Mouse (Mus musculus) erythroblast, embryonic 14.5 days (primary cell): ENCODE data around the gene Slc39a1. TPM values are rescaled to one million over a fixed set of nuclear protein-coding genes. Genes with fewer than 3 reads are reported as not detected.
A peak's percentile ranks its signal among the peaks of the same experiment; 100 is the strongest.

Experiments used
- H3K27me3 ChIP-seq: 2 replicates; pipeline ENCODE4 v1.6.1; 2012; ENCODE audit warnings: inconsistent platforms; ENCODE audit not compliant: control insufficient read depth
- H3K36me3 ChIP-seq: 2 replicates; pipeline ENCODE4 v1.6.1; 2012; ENCODE audit warnings: mild to moderate bottlenecking, inconsistent platforms; ENCODE audit not compliant: control insufficient read depth
- H3K4me1 ChIP-seq: 2 replicates; pipeline ENCODE4 v1.6.1; 2012; ENCODE audit warnings: inconsistent platforms; ENCODE audit not compliant: control insufficient read depth
- H3K4me3 ChIP-seq: replicated peaks from 2 replicates; pipeline ENCODE3; 2012; ENCODE audit warnings: moderate library complexity, mild to moderate bottlenecking, inconsistent platforms
- H3K9me3 ChIP-seq: 2 replicates; pipeline ENCODE4 v1.6.1; 2012; ENCODE audit warnings: low read length, inconsistent platforms, mixed read lengths; ENCODE audit not compliant: control insufficient read depth
- GATA1 ChIP-seq: IDR thresholded peaks from 2 replicates; pipeline ENCODE4 v1.6.1; 2012; ENCODE audit warnings: low read length, inconsistent platforms, mixed read lengths
- TAL1 ChIP-seq: IDR thresholded peaks from 3 replicates; pipeline ENCODE4 v1.6.1; 2012; ENCODE audit warnings: low read length, inconsistent platforms, mixed read lengths
- polyA plus RNA-seq: library from polyadenylated mRNA; stranded (reverse); fragments of >175 nt; gene quantifications from 2 replicates; pipeline ENCODE4 v1.2.3, GENCODE M21; 2012

The Slc39a1 gene
- polyA plus RNA-seq, 1 experiment = 0.21 TPM

DNA sequence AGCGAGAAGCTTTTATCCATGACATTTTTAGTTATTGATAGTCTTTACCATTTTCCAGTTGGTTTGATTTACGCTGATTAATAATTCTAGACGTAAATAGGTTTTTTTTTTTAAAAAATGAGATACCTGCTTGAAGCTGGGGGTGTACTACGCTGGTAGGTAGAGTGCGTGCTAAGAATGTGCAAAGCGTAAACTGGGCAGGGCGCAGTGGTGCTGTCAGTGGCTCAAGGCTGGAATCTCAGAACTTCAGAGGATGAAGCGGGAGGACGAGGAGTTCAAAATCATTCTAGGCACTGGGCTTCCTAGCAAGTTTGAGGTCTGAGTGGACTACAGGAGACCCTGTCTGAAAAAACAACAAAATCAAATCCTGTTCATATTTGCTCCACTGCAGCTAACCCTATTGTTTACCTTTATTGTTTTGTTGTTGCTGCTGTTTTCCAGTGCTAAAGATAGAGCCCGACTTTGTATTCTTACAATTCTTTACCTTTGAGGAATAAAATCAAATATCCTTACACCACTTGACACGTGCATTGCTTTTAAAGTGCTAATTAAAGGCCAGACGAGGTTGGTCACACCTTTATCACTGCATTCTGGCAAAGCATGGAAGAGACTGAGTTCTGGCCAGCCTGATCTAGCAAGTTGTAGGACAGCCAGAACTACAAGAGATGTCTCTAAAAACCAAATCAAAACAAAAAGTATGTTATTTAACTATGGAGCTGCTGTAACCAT, 33.9 kb upstream of the Slc39a1 start:
- H3K4me3 ChIP-seq = peak overlapping the region; percentile 89
- H3K27me3 ChIP-seq = no peaks in the 10 kb centered on the region
- TF ChIP-seq GATA1 (no peak), TAL1 (no peak)
- H3K4me1 ChIP-seq = peaks cover 39% of the 10 kb centered on the region
- H3K36me3 ChIP-seq = peaks cover 37% of the 10 kb centered on the region
- H3K9me3 ChIP-seq = no peaks in the 10 kb centered on the region

DNA sequence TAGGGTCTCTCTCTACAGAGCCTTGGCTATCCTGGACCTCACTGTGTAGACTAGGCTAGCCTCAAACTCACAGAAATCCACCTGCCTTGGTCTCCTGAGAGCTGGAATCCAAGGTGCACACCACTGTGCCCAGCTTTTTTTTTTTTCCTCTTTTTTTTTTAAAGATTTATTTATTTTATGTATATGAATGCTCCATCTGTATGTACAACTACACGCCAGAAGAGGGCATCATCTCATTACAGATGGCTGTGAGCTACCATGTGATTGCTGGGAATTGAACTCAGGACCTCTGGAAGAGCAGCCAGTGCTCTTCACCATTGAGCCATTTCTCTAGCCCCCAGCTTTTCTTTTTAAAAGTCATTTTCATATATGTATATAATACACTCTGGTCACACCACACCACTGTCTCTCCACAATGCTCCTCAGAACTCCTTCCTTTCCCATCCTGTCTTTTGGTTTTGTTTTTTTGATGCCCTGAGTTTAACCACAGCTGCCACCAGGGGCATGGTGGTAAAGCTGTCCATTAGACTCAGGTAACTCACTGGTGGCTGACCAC, 32.1 kb upstream of the Slc39a1 start:
- Histone ChIP-seq H3K4me1 (peaks cover 43% of the 10 kb centered on the region), H3K27me3 (no peaks in the 10 kb centered on the region), H3K4me3 (no peak overlapping the region), H3K36me3 (peaks cover 19% of the 10 kb centered on the region), H3K9me3 (no peaks in the 10 kb centered on the region)
- TF ChIP-seq TAL1 (no peak), GATA1 (no peak)

DNA sequence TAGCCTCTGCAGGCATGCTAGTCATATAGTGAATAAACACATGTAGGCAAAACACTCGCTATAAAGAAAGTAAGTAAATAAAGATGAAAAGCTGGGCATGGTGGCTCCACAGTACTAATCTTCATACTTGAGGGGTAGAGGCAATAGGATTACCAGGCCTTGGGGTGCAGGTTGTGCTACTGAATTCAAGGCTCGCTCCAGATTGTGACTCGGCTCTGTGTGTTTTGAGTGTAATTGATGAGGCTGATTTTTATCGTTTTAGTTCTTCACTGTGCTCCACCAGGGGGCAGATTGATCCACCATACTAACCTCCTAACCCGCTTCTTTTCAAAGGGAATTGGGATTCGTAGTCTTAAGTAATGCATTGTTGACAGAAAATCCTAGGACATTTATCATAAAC, 27.9 kb upstream of the Slc39a1 start:
- Histone ChIP-seq H3K9me3 (no peaks in the 10 kb centered on the region), H3K36me3 (no peaks in the 10 kb centered on the region), H3K4me3 (peak overlapping the region; percentile 59), H3K4me1 (peaks cover 28% of the 10 kb centered on the region), H3K27me3 (0 out of 2 replicates have a peak, but pooled peaks cover 3% of the 10 kb centered on the region)
- TF ChIP-seq TAL1 (no peak), GATA1 (no peak)

DNA sequence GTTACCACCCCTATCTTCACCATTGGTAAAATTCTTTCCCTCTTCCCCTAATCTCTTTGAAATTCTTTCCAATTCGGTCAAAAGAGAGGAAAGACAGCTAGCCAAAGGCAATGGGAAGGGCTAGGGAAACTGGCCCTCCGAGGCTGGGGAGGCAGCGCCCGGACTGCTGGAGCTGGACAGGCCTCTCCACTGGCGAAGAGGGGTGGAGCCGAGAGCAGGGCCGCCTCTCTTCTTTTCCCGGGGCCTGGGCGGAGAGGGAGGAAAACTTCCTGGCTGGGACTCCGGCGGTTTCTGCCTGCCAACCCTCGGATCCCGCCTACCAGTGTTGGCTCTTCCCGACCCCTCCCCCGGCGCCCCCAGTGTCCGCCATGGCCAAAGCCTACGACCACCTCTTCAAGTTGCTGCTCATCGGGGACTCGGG, 27.4 kb upstream of the Slc39a1 start:
- TF ChIP-seq TAL1 = no peak
- TF ChIP-seq GATA1 = no peak
- H3K9me3 ChIP-seq = no peaks in the 10 kb centered on the region
- H3K27me3 ChIP-seq = 0 out of 2 replicates have a peak, but pooled peaks cover 3% of the 10 kb centered on the region
- H3K36me3 ChIP-seq = no peaks in the 10 kb centered on the region
- peak overlapping the region; percentile 59 for H3K4me3 ChIP-seq
- peaks cover 27% of the 10 kb centered on the region for H3K4me1 ChIP-seq

DNA sequence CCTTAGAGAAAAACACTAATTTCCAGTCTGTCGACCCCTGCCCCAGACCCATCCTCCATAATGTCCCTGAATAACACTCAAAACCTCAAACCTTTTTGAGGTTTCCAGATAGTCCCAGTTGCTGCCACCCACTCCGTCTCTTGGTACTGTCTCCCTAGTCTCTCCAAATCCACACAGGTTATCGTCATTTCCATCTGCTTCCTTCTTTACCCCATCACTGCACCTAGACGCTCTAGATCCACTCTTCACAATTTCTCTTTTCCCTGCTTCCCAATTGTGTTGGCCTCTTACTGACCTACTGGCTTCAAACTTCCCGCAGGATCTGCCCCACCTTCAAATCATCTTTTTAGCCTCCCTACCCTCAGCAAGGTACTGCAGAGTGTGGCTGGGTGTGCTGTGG, 26.8 kb upstream of the Slc39a1 start:
- 0 out of 2 replicates have a peak, but pooled peaks cover 3% of the 10 kb centered on the region for H3K27me3 ChIP-seq
- H3K4me1 ChIP-seq = peaks cover 27% of the 10 kb centered on the region
- H3K9me3 ChIP-seq = no peaks in the 10 kb centered on the region
- TF ChIP-seq TAL1 (no peak), GATA1 (no peak)
- H3K36me3 ChIP-seq = no peaks in the 10 kb centered on the region
- H3K4me3 ChIP-seq = peak overlapping the region; percentile 59

DNA sequence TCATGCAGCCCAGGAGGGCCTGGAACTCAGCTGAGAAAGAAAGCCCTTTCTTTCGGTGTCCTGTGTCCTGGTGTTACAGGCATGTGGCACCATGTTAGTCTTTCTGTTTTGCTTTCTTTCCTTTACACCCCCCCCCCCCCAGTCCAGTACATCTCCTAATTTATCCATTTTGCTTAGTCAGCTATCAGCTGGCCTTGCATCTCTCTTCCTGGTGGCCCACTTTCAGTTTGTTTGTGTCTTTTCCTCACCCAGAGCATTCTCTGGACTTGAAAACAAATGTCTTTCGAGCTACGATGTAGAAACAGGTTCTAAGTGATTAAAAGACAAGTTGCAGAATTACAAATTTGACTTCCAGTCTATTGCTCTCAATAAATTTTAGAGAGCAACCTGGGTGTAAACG, 25.5 kb upstream of the Slc39a1 start:
- H3K36me3 ChIP-seq = no peaks in the 10 kb centered on the region
- H3K4me1 ChIP-seq = peaks cover 27% of the 10 kb centered on the region
- no peak overlapping the region for H3K4me3 ChIP-seq
- H3K27me3 ChIP-seq = 0 out of 2 replicates have a peak, but pooled peaks cover 3% of the 10 kb centered on the region
- H3K9me3 ChIP-seq = no peaks in the 10 kb centered on the region
- TF ChIP-seq GATA1 (no peak), TAL1 (no peak)

DNA sequence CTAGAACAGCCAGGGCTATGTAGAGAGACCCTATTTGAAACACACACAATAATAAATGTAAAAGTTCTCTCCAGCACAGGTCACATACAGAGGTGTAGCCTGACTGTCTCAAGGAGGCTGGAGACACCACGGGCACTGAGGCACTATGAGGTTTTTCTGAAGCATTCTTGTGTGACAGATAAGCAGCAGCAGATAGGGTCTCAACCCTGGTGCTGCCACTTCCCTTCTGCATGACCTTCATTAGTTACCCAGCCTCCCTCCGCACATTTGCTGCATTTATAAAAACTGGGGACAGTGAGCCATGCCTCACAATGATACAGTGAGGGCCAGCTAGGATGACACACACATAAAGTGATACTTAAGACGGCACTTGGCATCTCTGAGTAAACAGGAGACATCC, 25.0 kb upstream of the Slc39a1 start:
- Histone ChIP-seq H3K4me1 (peaks cover 27% of the 10 kb centered on the region), H3K27me3 (0 out of 2 replicates have a peak, but pooled peaks cover 3% of the 10 kb centered on the region), H3K36me3 (no peaks in the 10 kb centered on the region), H3K4me3 (no peak overlapping the region), H3K9me3 (no peaks in the 10 kb centered on the region)
- no peak for TF ChIP-seq GATA1
- no peak for TF ChIP-seq TAL1

DNA sequence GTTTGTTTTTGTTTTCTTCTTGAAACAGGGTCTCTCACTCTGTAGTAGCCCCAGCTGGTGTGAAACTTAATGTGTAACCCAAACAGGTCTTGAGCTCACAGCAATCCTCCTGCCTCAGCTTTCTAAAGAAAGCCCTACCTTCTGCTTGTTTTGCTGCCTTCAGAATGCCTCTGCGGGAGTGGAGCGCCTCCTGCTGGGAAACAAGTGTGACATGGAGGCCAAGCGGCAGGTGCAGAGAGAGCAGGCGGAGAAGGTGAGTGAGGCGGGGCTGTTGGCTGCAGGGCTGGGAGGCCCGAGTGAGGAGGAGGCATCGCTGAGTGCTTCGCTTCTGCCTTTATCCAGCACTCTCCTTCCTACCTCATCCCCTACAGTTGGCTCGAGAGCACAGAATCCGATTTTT, 23.6 kb upstream of the Slc39a1 start:
- Histone ChIP-seq H3K9me3 (peaks cover 4% of the 10 kb centered on the region), H3K27me3 (peaks cover 3% of the 10 kb centered on the region; the same call in 1 of the 2 replicates), H3K4me1 (peaks cover 27% of the 10 kb centered on the region), H3K36me3 (no peaks in the 10 kb centered on the region), H3K4me3 (no peak overlapping the region)
- TF ChIP-seq GATA1 = no peak

DNA sequence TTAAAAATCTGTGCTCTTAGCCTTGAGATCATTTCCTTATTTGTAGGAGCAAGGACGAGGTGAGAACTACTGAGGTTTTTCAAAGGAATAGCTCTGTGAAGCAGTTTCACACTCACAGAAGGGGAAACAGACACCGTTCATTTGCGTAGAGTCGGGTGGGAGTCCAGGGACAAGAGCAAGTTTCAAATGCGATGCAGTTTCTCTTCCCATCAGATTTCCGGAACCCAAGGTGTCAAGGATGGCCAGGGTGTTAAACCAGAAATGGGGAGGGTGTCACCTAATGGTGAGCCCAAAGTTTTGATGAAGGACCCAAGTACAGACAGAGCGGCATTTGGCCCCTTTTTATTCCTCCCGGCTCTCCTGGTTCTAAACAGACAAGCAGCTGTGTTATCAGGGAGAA, 16.9 kb upstream of the Slc39a1 start:
- TF ChIP-seq TAL1 = no peak
- no peak for TF ChIP-seq GATA1
- peak overlapping the region; percentile 81 for H3K4me3 ChIP-seq
- peaks cover 4% of the 10 kb centered on the region for H3K9me3 ChIP-seq
- H3K36me3 ChIP-seq = peaks cover 19% of the 10 kb centered on the region
- H3K4me1 ChIP-seq = peaks cover 22% of the 10 kb centered on the region
- no peaks in the 10 kb centered on the region; the same call in 1 of the 2 replicates for H3K27me3 ChIP-seq
